Mouse (Mus musculus): Measurements from ENCODE around the gene AF067061. TPM values are rescaled to one million over a fixed set of nuclear protein-coding genes. Genes with fewer than 3 reads are reported as not detected.

Gene AF067061
- polyA plus RNA-seq, 1 experiment from 2014 or later = not detected

DNA sequence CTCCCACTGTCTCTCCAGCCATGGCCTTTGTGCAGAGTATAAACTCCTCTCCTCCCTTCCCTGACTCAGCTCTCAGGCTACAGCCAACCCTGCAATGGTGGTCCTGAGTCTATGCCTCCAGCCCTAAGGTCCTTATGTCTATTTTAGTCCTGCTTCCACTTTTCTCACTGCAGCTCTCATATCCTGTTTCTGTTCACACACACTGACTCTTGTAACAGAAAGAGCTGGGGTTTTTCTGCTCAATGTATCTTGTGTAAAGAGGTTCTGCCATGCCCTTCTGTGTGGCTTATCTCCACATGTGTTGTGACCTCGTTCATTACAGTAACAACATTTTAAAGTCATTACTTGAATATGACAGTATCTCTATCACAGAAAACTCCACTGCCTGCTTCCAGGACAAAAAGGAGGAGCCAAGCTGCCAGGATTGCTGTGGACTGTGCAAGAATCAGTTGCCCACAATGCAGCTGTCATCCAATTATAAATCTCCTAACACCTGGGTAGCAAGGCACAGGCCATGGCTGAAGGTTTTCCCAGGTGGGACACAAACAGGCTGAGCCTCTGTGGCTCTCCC is 36.5 kb downstream of the AF067061 start:
- H3K36me3 ChIP-seq = no peaks in the 10 kb centered on the region
- H3K27ac ChIP-seq = no peak overlapping the region
- no peak for ATAC-seq (ENCODE audit: low FRiP score, low read depth)
- no peak overlapping the region for H3K9ac ChIP-seq
- H3K4me1 ChIP-seq = no peaks in the 10 kb centered on the region
- no peaks in the 10 kb centered on the region for H3K9me3 ChIP-seq
- no peaks in the 10 kb centered on the region for H3K27me3 ChIP-seq
- H3K4me3 ChIP-seq = no peak overlapping the region
- no peak overlapping the region for H3K4me2 ChIP-seq (replicated peaks)
- 72% methylated on average over 1 of the region's 1 CpGs for WGBS

DNA sequence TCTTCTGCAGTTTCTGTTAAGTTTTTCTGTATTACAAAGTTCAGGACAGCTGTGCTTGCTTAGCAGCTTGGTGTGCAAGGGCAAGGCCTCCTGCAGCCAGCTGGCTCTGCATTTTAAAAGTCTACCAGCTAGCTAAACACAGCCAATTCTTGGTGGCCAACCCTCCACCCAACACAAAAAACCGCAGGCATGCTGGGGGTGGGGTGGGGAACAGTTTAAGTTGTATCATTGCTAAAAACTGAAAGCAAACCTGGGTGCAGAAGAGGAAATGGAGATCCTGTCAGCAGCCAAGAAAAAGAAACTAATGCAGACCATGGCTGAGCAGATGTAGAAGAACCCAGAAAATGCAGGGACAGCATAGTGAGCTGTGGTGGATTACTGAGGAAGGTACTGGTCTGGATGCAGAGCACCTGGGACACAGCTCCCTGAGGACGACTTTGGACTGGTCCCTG is 37.1 kb downstream of the AF067061 start, which contains the start of gene BC147527:
TSS of gene BC147527 (plus strand) at position 402 of the 452 bp plus-strand sequence.
- H3K9me3 ChIP-seq = no peaks in the 10 kb centered on the region
- ATAC-seq (ENCODE audit: low FRiP score, low read depth) = no peak
- no peaks in the 10 kb centered on the region for H3K36me3 ChIP-seq
- H3K27ac ChIP-seq = no peak within 1 kb of the TSS
- H3K9ac ChIP-seq = no peak within 1 kb of the TSS
- H3K4me1 ChIP-seq = no peaks in the 10 kb centered on the region
- 51% methylated on average over 2 of the region's 2 CpGs for WGBS
- no peak within 1 kb of the TSS for H3K4me3 ChIP-seq
- H3K4me2 ChIP-seq (replicated peaks) = no peak within 1 kb of the TSS
- H3K27me3 ChIP-seq = no peaks in the 10 kb centered on the region

DNA sequence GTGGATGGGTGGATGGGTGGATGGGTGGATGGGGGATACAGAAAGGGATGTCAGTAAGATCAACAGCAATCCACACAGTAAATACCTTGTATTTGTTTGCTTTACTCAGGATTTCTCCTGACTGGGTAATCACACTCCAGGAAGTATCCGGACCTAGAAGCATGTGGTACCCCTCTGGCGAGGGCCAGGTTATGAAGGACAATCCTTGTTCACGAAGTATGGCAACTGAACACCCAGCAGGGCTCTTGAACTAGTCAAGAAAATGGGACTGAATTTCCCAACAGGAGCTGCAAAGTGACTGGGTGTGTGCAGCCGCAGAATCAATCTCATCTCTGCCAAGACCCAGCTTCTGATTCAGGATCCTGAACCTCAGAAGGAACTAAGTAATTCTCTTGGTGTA is 37.9 kb downstream of the AF067061 start:
- no peak for ATAC-seq (ENCODE audit: low FRiP score, low read depth)
- H3K27ac ChIP-seq = no peak overlapping the region
- H3K36me3 ChIP-seq = no peaks in the 10 kb centered on the region
- no peaks in the 10 kb centered on the region for H3K4me1 ChIP-seq
- H3K4me3 ChIP-seq = no peak overlapping the region
- WGBS = 82% methylated on average over 4 of the region's 4 CpGs
- no peak overlapping the region for H3K9ac ChIP-seq
- H3K4me2 ChIP-seq (replicated peaks) = no peak overlapping the region
- H3K9me3 ChIP-seq = no peaks in the 10 kb centered on the region
- no peaks in the 10 kb centered on the region for H3K27me3 ChIP-seq

DNA sequence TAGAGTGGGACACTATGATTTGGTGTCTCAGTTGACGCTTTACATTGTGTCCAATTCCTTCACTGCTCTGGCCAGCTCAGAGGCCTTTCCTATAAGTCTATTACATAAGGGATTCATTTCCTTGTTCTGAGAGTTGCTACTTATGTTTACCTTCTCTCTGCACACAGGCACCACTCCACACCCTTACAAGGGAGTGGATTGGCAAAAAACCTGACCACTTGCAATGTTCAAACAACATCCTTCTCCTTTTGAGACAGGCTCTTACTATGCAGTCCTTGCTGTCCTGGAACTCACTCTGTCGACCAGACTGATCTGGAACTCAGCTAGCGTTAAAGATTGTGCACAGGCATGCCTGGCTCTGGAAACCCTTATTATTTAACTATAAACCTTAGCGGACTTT is 47.8 kb downstream of the AF067061 start:
- no peak for ATAC-seq (ENCODE audit: low FRiP score, low read depth)
- no peaks in the 10 kb centered on the region for H3K4me1 ChIP-seq
- H3K36me3 ChIP-seq = no peaks in the 10 kb centered on the region
- H3K4me2 ChIP-seq (replicated peaks) = no peak overlapping the region
- no peaks in the 10 kb centered on the region for H3K27me3 ChIP-seq
- 54% methylated on average over 4 of the region's 4 CpGs for WGBS
- H3K9me3 ChIP-seq = no peaks in the 10 kb centered on the region
- H3K27ac ChIP-seq = no peak overlapping the region
- no peak overlapping the region for H3K9ac ChIP-seq
- no peak overlapping the region for H3K4me3 ChIP-seq

DNA sequence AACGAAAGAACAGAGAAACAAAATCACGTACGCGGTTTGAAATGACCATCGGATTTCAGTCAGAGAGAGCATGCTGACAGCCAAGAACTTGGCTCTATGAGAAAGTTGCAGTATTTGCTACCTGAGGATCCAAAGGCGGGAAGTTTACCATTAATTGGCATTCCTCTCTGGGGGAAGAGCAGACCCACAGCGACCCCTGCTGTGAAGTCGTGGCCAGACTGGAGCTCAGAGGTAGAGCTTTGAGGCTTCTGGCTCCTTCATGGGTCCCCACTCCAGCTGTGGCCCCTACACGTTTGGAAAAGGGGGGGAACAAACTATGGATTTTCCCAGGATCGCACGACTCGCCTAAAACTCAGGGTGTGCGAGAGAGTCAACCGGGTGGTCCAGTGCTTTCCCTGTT is 50.7 kb downstream of the AF067061 start:
- Histone ChIP-seq H3K9ac (no peak overlapping the region), H3K36me3 (no peaks in the 10 kb centered on the region), H3K9me3 (no peaks in the 10 kb centered on the region), H3K4me1 (no peaks in the 10 kb centered on the region), H3K27ac (no peak overlapping the region), H3K4me2 (replicated peaks) (peak overlapping the region; percentile 9; the same call in 1 of the 2 replicates), H3K4me3 (no peak overlapping the region), H3K27me3 (no peaks in the 10 kb centered on the region)
- no peak for ATAC-seq (ENCODE audit: low FRiP score, low read depth)
- 42% methylated on average over 14 of the region's 14 CpGs for WGBS

Other genes starting within 250 kb of the AF067061 start
- not detected in 2 replicates for gene Gm36079, start 236.1 kb upstream of the AF067061 start, polyA plus RNA-seq (2015; fragmentation: Nextera tagmentation; extraction: Ambion mirVana)
- gene Gm21188, start 210.9 kb upstream of the AF067061 start, polyA plus RNA-seq (2015; fragmentation: Nextera tagmentation; extraction: Ambion mirVana) = not detected in 2 replicates
- gene Gm20767, start 122.9 kb upstream of the AF067061 start, polyA plus RNA-seq (2015; fragmentation: Nextera tagmentation; extraction: Ambion mirVana) = not detected in 2 replicates
- not detected in 2 replicates for gene Gm21818, start 90.7 kb upstream of the AF067061 start, polyA plus RNA-seq (2015; fragmentation: Nextera tagmentation; extraction: Ambion mirVana)
- gene Gm21762, start 47.2 kb upstream of the AF067061 start, polyA plus RNA-seq (2015; fragmentation: Nextera tagmentation; extraction: Ambion mirVana) = not detected in 2 replicates
- gene Gm21731, start 24.0 kb upstream of the AF067061 start, polyA plus RNA-seq (2015; fragmentation: Nextera tagmentation; extraction: Ambion mirVana) = not detected in 2 replicates
- gene BC147527, start 37.3 kb downstream of the AF067061 start, polyA plus RNA-seq (2015; fragmentation: Nextera tagmentation; extraction: Ambion mirVana) = 0.11 and 0.46 TPM in 2 replicates
- not detected in 2 replicates for gene Tcstv3, start 53.8 kb downstream of the AF067061 start, polyA plus RNA-seq (2015; fragmentation: Nextera tagmentation; extraction: Ambion mirVana)

Measured in limb, embryonic 13.5 days (tissue).